Mouse (Mus musculus) midbrain, embryonic 12.5 days (tissue): ENCODE results near the gene Lcn4. TPM values are rescaled to one million over a fixed set of nuclear protein-coding genes. Genes with fewer than 3 reads are reported as not detected.
"Not testable (repeated sequence)": the region's sequence is repeated elsewhere in the genome, so short reads cannot be mapped to it uniquely, and the experiment has no call there.

Source experiments
- ATAC-seq: fragments of 200-750 bp; cut with Nextera tagmentation; 2 replicates; pipeline ENCODE4 v1.8.0; 2017; ENCODE audit warnings: low read depth, moderate TSS enrichment, moderate library complexity; ENCODE audit not compliant: low FRiP score
- H3K27ac ChIP-seq: fragments of 300-500 bp; sonication (generic); replicated peaks from 2 replicates; pipeline ENCODE4 v1.5.1; 2016; ENCODE audit warnings: mild to moderate bottlenecking
- H3K27me3 ChIP-seq: fragments of 300-500 bp; sonication (generic); 2 replicates; pipeline ENCODE4 v1.6.1; 2016; ENCODE audit warnings: mild to moderate bottlenecking
- H3K36me3 ChIP-seq: fragments of 300-500 bp; sonication (generic); 2 replicates; pipeline ENCODE4 v1.6.1; 2016
- H3K4me1 ChIP-seq: fragments of 300-500 bp; sonication (generic); 2 replicates; pipeline ENCODE4 v1.6.1; 2016
- H3K4me2 ChIP-seq: fragments of 300-500 bp; sonication (generic); replicated peaks from 2 replicates; pipeline ENCODE4 v1.6.1; 2016; ENCODE audit warnings: mild to moderate bottlenecking, moderate library complexity
- H3K4me3 ChIP-seq: fragments of 300-500 bp; sonication (generic); 2 replicates; pipeline ENCODE4 v1.5.1; 2016; ENCODE audit warnings: mild to moderate bottlenecking
- H3K9ac ChIP-seq: fragments of 300-500 bp; sonication (generic); replicated peaks from 2 replicates; pipeline ENCODE4 v1.6.1; 2016; ENCODE audit warnings: mild to moderate bottlenecking, moderate library complexity
- H3K9me3 ChIP-seq: fragments of 300-500 bp; sonication (generic); 2 replicates; pipeline ENCODE4 v1.6.1; 2016; ENCODE audit warnings: mild to moderate bottlenecking
- WGBS: fragments of 180-500 bp; shearing (Covaris S2); methylation state at CpG from one replicate; pipeline ENCODE4 v1.1.7; 2016; 5-methylcytosine and 5-hydroxymethylcytosine counted together
- polyA plus RNA-seq: library from polyadenylated mRNA; unstranded; fragments of >200 nt; fragmentation: Nextera tagmentation; extraction: Ambion mirVana; gene quantifications from 2 replicates; pipeline ENCODE4 v1.2.1, GENCODE M21; 2016

Lcn4 gene
- not detected in 2 replicates for polyA plus RNA-seq

GRCm38 (mm10) chr2:26671182-26671581, at the start of gene Lcn4:
Lcn4 (minus strand) TSS chr2:26671282.
- H3K9me3 ChIP-seq: no peaks in the 10 kb centered on the region
- no peak within 1 kb of the TSS for H3K4me2 ChIP-seq
- H3K36me3 ChIP-seq: no peaks in the 10 kb centered on the region
- H3K4me3 ChIP-seq: no peak within 1 kb of the TSS
- H3K4me1 ChIP-seq: no peaks in the 10 kb centered on the region
- 95% methylated on average over 3 of the region's 3 CpGs for WGBS
- no peak within 1 kb of the TSS for H3K9ac ChIP-seq
- no peaks in the 10 kb centered on the region for H3K27me3 ChIP-seq
- no peak within 1 kb of the TSS for H3K27ac ChIP-seq
- ATAC-seq: no peak

GRCm38 (mm10) chr2:26686171-26686675, 15.1 kb upstream of the Lcn4 start:
- Histone ChIP-seq H3K4me3 (no peak overlapping the region), H3K27me3 (no peaks in the 10 kb centered on the region), H3K36me3 (no peaks in the 10 kb centered on the region), H3K9me3 (no peaks in the 10 kb centered on the region), H3K4me1 (no peaks in the 10 kb centered on the region), H3K27ac (no peak overlapping the region), H3K9ac (no peak overlapping the region), H3K4me2 (no peak overlapping the region)
- ATAC-seq: no peak
- 89% methylated on average over 1 of the region's 1 CpGs for WGBS

- no peak overlapping the region for H3K4me3 ChIP-seq
- H3K9me3 ChIP-seq: no peaks in the 10 kb centered on the region
- H3K4me2 ChIP-seq: no peak overlapping the region
- no peaks in the 10 kb centered on the region for H3K27me3 ChIP-seq
- H3K27ac ChIP-seq: no peak overlapping the region
- H3K36me3 ChIP-seq: no peaks in the 10 kb centered on the region
- no peak for ATAC-seq
- no peak overlapping the region for H3K9ac ChIP-seq
- no peaks in the 10 kb centered on the region for H3K4me1 ChIP-seq
These were observed 2.3 kb downstream of the Lcn4 start for GRCm38 (mm10) chr2:26668746-26669145.

- H3K27ac ChIP-seq, H3K4me3 ChIP-seq, H3K4me1 ChIP-seq, H3K9ac ChIP-seq, H3K9me3 ChIP-seq, H3K36me3 ChIP-seq, ATAC-seq, H3K4me2 ChIP-seq, H3K27me3 ChIP-seq: not testable (repeated sequence)
- WGBS: 71% methylated on average over 1 of the region's 1 CpGs
These were observed 7.5 kb downstream of the Lcn4 start for GRCm38 (mm10) chr2:26663551-26663950.

GRCm38 (mm10) chr2:26663112-26663511, 8.0 kb downstream of the Lcn4 start:
- Histone ChIP-seq H3K4me1 (no peaks in the 10 kb centered on the region), H3K9me3 (no peaks in the 10 kb centered on the region), H3K27ac (no peak overlapping the region), H3K36me3 (no peaks in the 10 kb centered on the region), H3K4me3 (no peak overlapping the region), H3K27me3 (peaks cover 4% of the 10 kb centered on the region; the same call in 1 of the 2 replicates), H3K4me2 (no peak overlapping the region), H3K9ac (no peak overlapping the region)
- ATAC-seq: no peak
- 83% methylated on average over 10 of the region's 10 CpGs for WGBS

- no peak for ATAC-seq
- Histone ChIP-seq H3K27me3 (peaks cover 4% of the 10 kb centered on the region; the same call in 1 of the 2 replicates), H3K4me2 (no peak overlapping the region), H3K27ac (no peak overlapping the region), H3K9ac (no peak overlapping the region), H3K36me3 (no peaks in the 10 kb centered on the region), H3K9me3 (no peaks in the 10 kb centered on the region), H3K4me1 (no peaks in the 10 kb centered on the region), H3K4me3 (no peak overlapping the region)
- 81% methylated on average over 13 of the region's 13 CpGs for WGBS
These were observed 8.6 kb downstream of the Lcn4 start for GRCm38 (mm10) chr2:26662509-26662882.

GRCm38 (mm10) chr2:26661768-26662508, 9.1 kb downstream of the Lcn4 start:
- Histone ChIP-seq H3K36me3 (no peaks in the 10 kb centered on the region), H3K4me1 (no peaks in the 10 kb centered on the region), H3K27me3 (peaks cover 4% of the 10 kb centered on the region; the same call in 1 of the 2 replicates), H3K27ac (no peak overlapping the region), H3K4me3 (peak overlapping the region; percentile 34), H3K9ac (peak overlapping the region; percentile 37), H3K9me3 (no peaks in the 10 kb centered on the region), H3K4me2 (peak overlapping the region; percentile 62)
- no peak for ATAC-seq
- 46% methylated on average over 29 of the region's 29 CpGs for WGBS

GRCm38 (mm10) chr2:26661143-26661752, 9.8 kb downstream of the Lcn4 start:
- H3K4me1 ChIP-seq: no peaks in the 10 kb centered on the region
- no peaks in the 10 kb centered on the region for H3K9me3 ChIP-seq
- peak overlapping the region; percentile 62 for H3K4me2 ChIP-seq
- 0% methylated on average over 15 of the region's 20 CpGs for WGBS
- H3K36me3 ChIP-seq: no peaks in the 10 kb centered on the region
- H3K4me3 ChIP-seq: peak overlapping the region; percentile 34
- no peak for ATAC-seq
- H3K9ac ChIP-seq: peak overlapping the region; percentile 37
- peaks cover 4% of the 10 kb centered on the region; the same call in 1 of the 2 replicates for H3K27me3 ChIP-seq
- no peak overlapping the region for H3K27ac ChIP-seq

- H3K36me3 ChIP-seq: no peaks in the 10 kb centered on the region
- ATAC-seq: no peak
- H3K27ac ChIP-seq: no peak overlapping the region
- H3K4me2 ChIP-seq: no peak overlapping the region
- H3K9me3 ChIP-seq: no peaks in the 10 kb centered on the region
- peaks cover 3% of the 10 kb centered on the region; the same call in 1 of the 2 replicates for H3K27me3 ChIP-seq
- H3K4me1 ChIP-seq: no peaks in the 10 kb centered on the region
- no peak overlapping the region for H3K9ac ChIP-seq
- H3K4me3 ChIP-seq: no peak overlapping the region
- 86% methylated on average over 2 of the region's 2 CpGs for WGBS
These were observed 13.7 kb downstream of the Lcn4 start for GRCm38 (mm10) chr2:26657426-26657825.

GRCm38 (mm10) chr2:26654687-26655086, 16.4 kb downstream of the Lcn4 start:
- H3K27me3 ChIP-seq: no peaks in the 10 kb centered on the region
- H3K9me3 ChIP-seq: no peaks in the 10 kb centered on the region
- H3K4me3 ChIP-seq: no peak overlapping the region
- no peak for ATAC-seq
- H3K36me3 ChIP-seq: no peaks in the 10 kb centered on the region
- no peaks in the 10 kb centered on the region for H3K4me1 ChIP-seq
- no peak overlapping the region for H3K4me2 ChIP-seq
- no peak overlapping the region for H3K27ac ChIP-seq
- 68% methylated on average over 1 of the region's 1 CpGs for WGBS
- no peak overlapping the region for H3K9ac ChIP-seq

GRCm38 (mm10) chr2:26646643-26647293, 24.3 kb downstream of the Lcn4 start:
- Histone ChIP-seq H3K9ac (no peak overlapping the region), H3K27ac (no peak overlapping the region), H3K27me3 (no peaks in the 10 kb centered on the region), H3K4me2 (no peak overlapping the region), H3K4me3 (no peak overlapping the region), H3K4me1 (no peaks in the 10 kb centered on the region), H3K36me3 (no peaks in the 10 kb centered on the region), H3K9me3 (no peaks in the 10 kb centered on the region)
- peak; percentile 96 for ATAC-seq
- 22% methylated on average over 3 of the region's 3 CpGs for WGBS

GRCm38 (mm10) chr2:26643942-26644341, 27.1 kb downstream of the Lcn4 start:
- Histone ChIP-seq H3K4me1 (peaks cover 8% of the 10 kb centered on the region), H3K4me2 (no peak overlapping the region), H3K9me3 (no peaks in the 10 kb centered on the region), H3K36me3 (no peaks in the 10 kb centered on the region), H3K27me3 (no peaks in the 10 kb centered on the region), H3K4me3 (no peak overlapping the region), H3K9ac (no peak overlapping the region), H3K27ac (no peak overlapping the region)
- 72% methylated on average over 2 of the region's 2 CpGs for WGBS
- no peak for ATAC-seq
